ENCODE assay signal across 23 mouse cellular contexts in genomic region chr2:112429665-112430064, GRCm38 (mm10). TPM values are rescaled to one million over a fixed set of nuclear protein-coding genes. Genes with fewer than 3 reads are reported as not detected.
"Had no signal": no experiment of that assay in that cellular context is flagged by ENCODE, and none has a peak within 500 bp of the region (broad histone marks: within the 10 kb centered on the region; RNA-seq: fewer than 3 reads in every experiment).

No protein-coding gene starts in this region.

- DNase-seq: retina, postnatal 1 day; right cerebral cortex, adult 18-20 months; right cerebral cortex, postnatal 14 days; right cerebral cortex, postnatal 25 days; right cerebral cortex, postnatal 4 days; spleen, adult 18-20 months; thymus, adult 18-20 months; thymus, adult 2 months; thymus, postnatal 25 days; thymus, postnatal 36 days; thymus, postnatal 4 days had no signal

- H3K36me3 ChIP-seq: neural tube, embryonic 12.5 days; neural tube, embryonic 13.5 days; neural tube, embryonic 15.5 days; stomach, embryonic 15.5 days had no signal

- H3K27me3 ChIP-seq: neural tube, embryonic 12.5 days; neural tube, embryonic 13.5 days; neural tube, embryonic 15.5 days; stomach, embryonic 15.5 days had no signal

- H3K4me3 ChIP-seq: neural tube, embryonic 12.5 days; neural tube, embryonic 13.5 days; neural tube, embryonic 15.5 days; stomach, embryonic 15.5 days had no signal

- H3K4me2 ChIP-seq: neural tube, embryonic 12.5 days; neural tube, embryonic 13.5 days; neural tube, embryonic 15.5 days; stomach, embryonic 15.5 days had no signal

RNA-seq across cellular contexts. Expression of gene Chrm5, which starts 50.9 kb away (rescaled TPM):
- total RNA-seq: neutrophil, adult 5-6 weeks had no signal
- polyA plus RNA-seq: small intestine, adult 2 months; spleen, adult 2 months; stomach, embryonic 14.5 days; stomach, embryonic 15.5 days; stomach, postnatal 0 days; testis, adult 2 months; thymus, adult 2 months; thymus, postnatal 0 days; urinary bladder, adult 2 months had no signal
